Mouse (Mus musculus) gastrocnemius, postnatal 10 days (tissue): ENCODE data around the gene Ctnnd2. TPM values are rescaled to one million over a fixed set of nuclear protein-coding genes. Genes with fewer than 3 reads are reported as not detected.

Source experiments
- DNase-seq: peaks from one replicate; pipeline ENCODE4 v3.0.0; 2021; ENCODE audit warnings: mixed read lengths
- total RNA-seq, 2 experiments: library from RNA; stranded (reverse); gene quantifications; 2 replicates each; pipeline ENCODE4 v1.2.3; 2021

Ctnnd2 gene
- total RNA-seq, 2 experiments from 2014 or later = 0.63 to 0.94 TPM

- no peak for DNase-seq
Observed at GRCm38 (mm10) chr15:30387244-30387643, 214.9 kb downstream of the Ctnnd2 start.

GRCm38 (mm10) chr15:30401111-30401510 lies 228.7 kb downstream of the Ctnnd2 start:
- no peak for DNase-seq

- no peak for DNase-seq
Observed at GRCm38 (mm10) chr15:30406254-30406653, 233.9 kb downstream of the Ctnnd2 start.

- no peak for DNase-seq
Observed at GRCm38 (mm10) chr15:30423146-30423545, 250.8 kb downstream of the Ctnnd2 start.

GRCm38 (mm10) chr15:30424290-30424689 lies 251.9 kb downstream of the Ctnnd2 start:
- no peak for DNase-seq

- no peak for DNase-seq
Observed at GRCm38 (mm10) chr15:30427342-30427741, 254.9 kb downstream of the Ctnnd2 start.

GRCm38 (mm10) chr15:30439045-30439444 lies 266.7 kb downstream of the Ctnnd2 start:
- no peak for DNase-seq

GRCm38 (mm10) chr15:30450765-30451164 lies 278.4 kb downstream of the Ctnnd2 start:
- DNase-seq = no peak

- DNase-seq = no peak
Observed at GRCm38 (mm10) chr15:30451921-30452320, 279.5 kb downstream of the Ctnnd2 start.

GRCm38 (mm10) chr15:30457541-30458250 lies 285.3 kb downstream of the Ctnnd2 start:
- no peak for DNase-seq

- no peak for DNase-seq
Observed at GRCm38 (mm10) chr15:30458671-30459070, 286.3 kb downstream of the Ctnnd2 start.

- DNase-seq = no peak
Observed at GRCm38 (mm10) chr15:30460341-30461125, 288.1 kb downstream of the Ctnnd2 start.

- no peak for DNase-seq
Observed at GRCm38 (mm10) chr15:30462804-30463423, 290.5 kb downstream of the Ctnnd2 start.

GRCm38 (mm10) chr15:30463471-30464047 lies 291.2 kb downstream of the Ctnnd2 start:
- no peak for DNase-seq

- DNase-seq = no peak
Observed at GRCm38 (mm10) chr15:30466950-30467543, 294.7 kb downstream of the Ctnnd2 start.

- DNase-seq = no peak
Observed at GRCm38 (mm10) chr15:30468773-30469172, 296.4 kb downstream of the Ctnnd2 start.

- no peak for DNase-seq
Observed at GRCm38 (mm10) chr15:30471280-30471966, 299.0 kb downstream of the Ctnnd2 start.

- DNase-seq = peak; percentile 17
Observed at GRCm38 (mm10) chr15:30480676-30481075, 308.3 kb downstream of the Ctnnd2 start.

GRCm38 (mm10) chr15:30506476-30506875 lies 334.1 kb downstream of the Ctnnd2 start:
- no peak for DNase-seq

- no peak for DNase-seq
Observed at GRCm38 (mm10) chr15:30512467-30512866, 340.1 kb downstream of the Ctnnd2 start.

GRCm38 (mm10) chr15:30513122-30513521 lies 340.7 kb downstream of the Ctnnd2 start:
- DNase-seq = no peak

- DNase-seq = peak; percentile 17
Observed at GRCm38 (mm10) chr15:30515425-30515824, 343.0 kb downstream of the Ctnnd2 start.
